Mouse (Mus musculus) kidney, postnatal 4 days (tissue): Measurements from ENCODE around the gene Gm3099.
"Not testable (repeated sequence)": the region's sequence is repeated elsewhere in the genome, so short reads cannot be mapped to it uniquely, and the experiment has no call there.

Source experiments
- DNase-seq, 2 experiments: peaks; one replicate each; pipeline ENCODE4 v3.0.0; 2021; ENCODE audit warnings: mixed read lengths in 2 of 2

Gene Gm3099

GRCm38 (mm10) chr14:3998094-3998493 is at the start of gene Gm3099:
Gene Gm3099 (plus strand): TSS chr14:3998394.
- DNase-seq = not testable (repeated sequence)

- DNase-seq = not testable (repeated sequence)
These were observed 34.9 kb upstream of the Gm3099 start, which contains the start of gene Gm3095 for GRCm38 (mm10) chr14:3963247-3963646. Gene Gm3095 (plus strand): TSS chr14:3963547.

- DNase-seq = not testable (repeated sequence)
These were observed 25.4 kb downstream of the Gm3099 start, which contains the start of gene Gm5796 for GRCm38 (mm10) chr14:4023641-4024040. Gene Gm5796 (plus strand): TSS chr14:4023941.
